Mouse (Mus musculus) heart, adult 2 months (tissue): ENCODE data around the gene Rpl37.

Experiments
- CTCF ChIP-seq: fragments of 200-600 bp; IDR thresholded peaks from 2 replicates; pipeline ENCODE4 v1.8.1; 2022; ENCODE audit warnings: antibody characterized with exemption, mild to moderate bottlenecking, moderate library complexity
- POLR2A ChIP-seq: fragments of 200-500 bp; IDR thresholded peaks from 2 replicates; pipeline ENCODE4 v1.6.1; 2011; ENCODE audit warnings: mild to moderate bottlenecking, low read depth, low read length, control low read depth; ENCODE audit not compliant: insufficient read depth

DNA sequence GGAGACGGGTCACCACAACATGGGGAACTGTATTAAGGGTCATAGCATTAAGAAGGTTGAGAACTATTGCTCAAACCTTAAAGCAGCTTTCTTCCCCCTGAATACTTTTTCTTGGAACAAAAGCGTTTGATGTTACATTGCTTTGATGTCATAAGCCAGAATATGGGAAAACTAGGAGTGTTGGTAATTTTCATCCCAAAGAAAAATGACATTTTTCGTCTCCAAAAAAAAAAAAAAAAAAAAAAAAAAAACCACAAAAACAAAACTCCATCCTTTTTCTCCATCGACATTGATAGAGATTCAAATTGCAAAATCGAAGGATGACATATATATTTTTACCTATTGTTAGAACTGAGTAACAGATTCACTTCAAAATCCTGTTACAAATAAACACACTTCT lies 26.3 kb downstream of the Rpl37 start:
- no peak for TF ChIP-seq CTCF
- no peak for TF ChIP-seq POLR2A
